Mouse (Mus musculus): Measurements from ENCODE around the gene Tmem233. TPM values are rescaled to one million over a fixed set of nuclear protein-coding genes. Genes with fewer than 3 reads are reported as not detected.

Gene Tmem233
- total and polyA plus RNA-seq, 3 experiments = 6.0 TPM; not detected in 2

DNA sequence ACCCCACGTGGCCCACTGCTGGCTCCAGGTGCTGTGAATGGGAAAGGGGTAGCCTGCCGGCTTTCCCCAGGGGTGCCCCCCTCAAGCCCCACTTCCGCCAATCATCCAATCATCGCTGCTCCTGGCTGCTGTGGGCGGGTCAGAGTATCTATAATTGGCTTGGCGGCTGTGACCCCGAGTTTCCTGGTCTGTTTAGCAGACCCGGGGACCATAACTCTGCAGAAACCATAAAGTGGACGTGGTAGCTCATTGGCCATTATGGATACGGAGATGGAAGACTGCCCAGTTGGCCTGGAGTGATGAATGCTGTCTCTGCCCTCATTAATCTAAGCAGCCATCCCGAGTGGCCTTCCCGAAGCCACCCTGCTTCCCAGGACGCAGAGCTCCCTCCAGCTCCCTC lies 79.2 kb downstream of the Tmem233 start:
- Histone ChIP-seq H3K4me3 (ENCODE audit: control insufficient read depth in 1 of 2, insufficient read depth in 1 of 2, low read depth in 2 of 2, low read length in 2 of 2) (no peak overlapping the region), H3K79me2 (ENCODE audit: control insufficient read depth, insufficient read depth, low read length, poor library complexity) (no peaks in the 10 kb centered on the region), H3K27me3 (ENCODE audit: control insufficient read depth in 1 of 2, insufficient read depth in 2 of 2, low read length in 2 of 2) (no peaks in the 10 kb centered on the region), H3K9me3 (replicated peaks; ENCODE audit: insufficient read depth, low read length) (no peaks in the 10 kb centered on the region), H3K9ac (ENCODE audit: control insufficient read depth, low read depth, low read length, poor library complexity, severe bottlenecking) (no peak overlapping the region), H3K27ac (ENCODE audit: control insufficient read depth, low read depth, low read length) (no peak overlapping the region), H3K36me3 (ENCODE audit: control insufficient read depth in 1 of 2, insufficient read depth in 2 of 2, low read length in 2 of 2) (peaks cover 0 to 4% of the 10 kb centered on the region in 2 experiments; a peak in 3 of 4 replicates), H3K4me1 (ENCODE audit: control insufficient read depth in 1 of 2, insufficient read depth in 2 of 2, low read length in 2 of 2) (peaks cover 3 to 12% of the 10 kb centered on the region in 2 experiments; a peak in 3 of 4 replicates)
- DNase-seq (ENCODE audit: low read depth, low spot score) = no peak
- TF ChIP-seq MAZ (IDR thresholded peaks at IDR 0.05; ENCODE audit: low read depth, low read length) = no peak
- TF ChIP-seq ZKSCAN1 (IDR thresholded peaks at IDR 0.05; ENCODE audit: low read depth, low read length) = no peak

DNA sequence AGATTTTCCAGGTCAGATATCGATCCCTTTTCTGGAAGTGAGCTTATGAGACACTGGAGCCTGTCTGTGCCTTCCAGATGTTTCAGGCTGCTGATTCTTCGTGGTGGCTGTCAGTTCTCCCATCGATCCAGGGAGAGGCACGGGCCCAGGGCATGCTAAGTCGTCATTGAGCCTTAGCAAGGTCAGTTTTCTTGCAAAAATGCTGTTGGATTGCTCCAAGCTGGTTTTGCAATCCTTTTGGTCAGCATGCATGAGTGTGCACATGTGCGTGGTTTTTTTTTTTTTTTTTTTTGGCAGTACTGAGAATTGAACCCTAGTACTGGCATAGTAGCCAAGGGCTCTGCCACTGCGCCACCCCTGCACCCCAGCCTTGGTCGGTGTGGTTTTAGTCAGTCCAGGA lies 79.9 kb downstream of the Tmem233 start:
- TF ChIP-seq UBTF (IDR thresholded peaks at IDR 0.05; ENCODE audit: borderline replicate concordance, insufficient read depth, low read depth, low read length) (no peak), SIN3A (IDR thresholded peaks at IDR 0.05; ENCODE audit: low read length) (no peak), E2F4 (IDR thresholded peaks at IDR 0.05; ENCODE audit: borderline replicate concordance, low read depth, low read length) (no peak), ETS1 (IDR thresholded peaks at IDR 0.05; ENCODE audit: low read depth, low read length) (no peak)
- no peak overlapping the region for H3K27ac ChIP-seq (ENCODE audit: control insufficient read depth, low read depth, low read length)
- no peak overlapping the region for H3K4me3 ChIP-seq (ENCODE audit: control insufficient read depth in 1 of 2, insufficient read depth in 1 of 2, low read depth in 2 of 2, low read length in 2 of 2)
- no peak overlapping the region for H3K9ac ChIP-seq (ENCODE audit: control insufficient read depth, low read depth, low read length, poor library complexity, severe bottlenecking)
- H3K36me3 ChIP-seq (ENCODE audit: control insufficient read depth in 1 of 2, insufficient read depth in 2 of 2, low read length in 2 of 2) = peaks cover 0 to 4% of the 10 kb centered on the region in 2 experiments; a peak in 3 of 4 replicates
- peaks cover 3 to 12% of the 10 kb centered on the region in 2 experiments; a peak in 3 of 4 replicates for H3K4me1 ChIP-seq (ENCODE audit: control insufficient read depth in 1 of 2, insufficient read depth in 2 of 2, low read length in 2 of 2)
- no peaks in the 10 kb centered on the region for H3K79me2 ChIP-seq (ENCODE audit: control insufficient read depth, insufficient read depth, low read length, poor library complexity)
- no peaks in the 10 kb centered on the region for H3K9me3 ChIP-seq (replicated peaks; ENCODE audit: insufficient read depth, low read length)
- no peaks in the 10 kb centered on the region for H3K27me3 ChIP-seq (ENCODE audit: control insufficient read depth in 1 of 2, insufficient read depth in 2 of 2, low read length in 2 of 2)
- no peak for DNase-seq (ENCODE audit: low read depth, low spot score)

DNA sequence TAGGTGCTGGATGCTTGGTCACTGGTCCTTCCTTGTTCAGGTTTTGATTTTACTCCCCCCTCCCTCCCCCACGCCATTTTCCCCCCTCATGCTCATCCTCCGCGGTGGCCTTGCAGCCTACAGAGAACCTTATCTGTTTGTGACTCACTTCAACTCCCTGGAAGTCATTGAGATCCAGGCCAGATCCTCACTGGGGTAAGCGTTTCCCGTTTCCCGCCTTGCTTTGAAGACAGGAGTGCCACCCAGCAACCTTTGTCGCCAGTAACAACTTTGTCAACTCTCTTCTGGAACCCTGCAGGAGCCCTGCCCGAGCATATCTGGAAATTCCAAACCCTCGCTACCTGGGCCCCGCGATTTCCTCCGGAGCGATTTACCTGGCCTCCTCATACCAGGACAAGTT lies 85.7 kb downstream of the Tmem233 start:
- Histone ChIP-seq H3K27me3 (ENCODE audit: control insufficient read depth in 1 of 2, insufficient read depth in 2 of 2, low read length in 2 of 2) (no peaks in the 10 kb centered on the region), H3K4me1 (ENCODE audit: control insufficient read depth in 1 of 2, insufficient read depth in 2 of 2, low read length in 2 of 2) (no peaks in the 10 kb centered on the region; a peak in 1 of 4 replicates), H3K9ac (ENCODE audit: control insufficient read depth, low read depth, low read length, poor library complexity, severe bottlenecking) (no peak overlapping the region), H3K27ac (ENCODE audit: control insufficient read depth, low read depth, low read length) (no peak overlapping the region), H3K36me3 (ENCODE audit: control insufficient read depth in 1 of 2, insufficient read depth in 2 of 2, low read length in 2 of 2) (peaks cover 0 to 1% of the 10 kb centered on the region in 2 experiments; a peak in 1 of 4 replicates), H3K79me2 (ENCODE audit: control insufficient read depth, insufficient read depth, low read length, poor library complexity) (no peaks in the 10 kb centered on the region), H3K9me3 (replicated peaks; ENCODE audit: insufficient read depth, low read length) (no peaks in the 10 kb centered on the region), H3K4me3 (ENCODE audit: control insufficient read depth in 1 of 2, insufficient read depth in 1 of 2, low read depth in 2 of 2, low read length in 2 of 2) (no peak overlapping the region)
- no peak for DNase-seq (ENCODE audit: low read depth, low spot score)
- no peak for TF ChIP-seq ELF1 (IDR thresholded peaks at IDR 0.05; ENCODE audit: low read depth, low read length)

DNA sequence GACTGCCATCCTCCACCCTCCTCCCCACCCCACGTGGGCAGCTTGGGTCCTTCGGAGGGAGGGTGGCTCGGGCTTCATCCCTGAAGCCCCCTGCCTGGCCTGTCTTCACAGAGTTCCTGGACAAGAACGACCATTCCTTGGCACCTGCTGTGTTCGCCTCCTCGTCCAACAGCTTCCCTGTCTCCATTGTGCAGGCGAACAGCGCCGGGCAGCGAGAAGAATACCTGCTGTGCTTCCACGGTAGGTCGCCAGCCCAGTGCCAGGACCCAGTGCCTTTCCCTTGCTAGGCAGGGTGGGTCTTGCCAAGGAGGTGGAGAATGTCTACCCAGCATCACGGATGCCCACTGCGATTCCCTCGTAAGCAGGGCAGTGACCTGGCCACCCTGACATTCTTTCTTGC lies 88.9 kb downstream of the Tmem233 start:
- no peak overlapping the region for H3K27ac ChIP-seq (ENCODE audit: control insufficient read depth, low read depth, low read length)
- no peaks in the 10 kb centered on the region for H3K27me3 ChIP-seq (ENCODE audit: control insufficient read depth in 1 of 2, insufficient read depth in 2 of 2, low read length in 2 of 2)
- peaks cover 0 to 8% of the 10 kb centered on the region in 2 experiments; a peak in 2 of 4 replicates for H3K36me3 ChIP-seq (ENCODE audit: control insufficient read depth in 1 of 2, insufficient read depth in 2 of 2, low read length in 2 of 2)
- H3K4me3 ChIP-seq (ENCODE audit: control insufficient read depth in 1 of 2, insufficient read depth in 1 of 2, low read depth in 2 of 2, low read length in 2 of 2) = no peak overlapping the region
- no peak overlapping the region for H3K9ac ChIP-seq (ENCODE audit: control insufficient read depth, low read depth, low read length, poor library complexity, severe bottlenecking)
- no peaks in the 10 kb centered on the region for H3K9me3 ChIP-seq (replicated peaks; ENCODE audit: insufficient read depth, low read length)
- no peak for TF ChIP-seq BHLHE40 (IDR thresholded peaks at IDR 0.05; ENCODE audit: borderline replicate concordance, low read depth, low read length)
- TF ChIP-seq SIN3A (IDR thresholded peaks at IDR 0.05; ENCODE audit: low read length) = no peak
- no peak for TF ChIP-seq POLR2AphosphoS2 (IDR thresholded peaks at IDR 0.05; ENCODE audit: low read length)
- no peak for TF ChIP-seq MAFK (IDR thresholded peaks at IDR 0.05; ENCODE audit: borderline replicate concordance, low read depth, low read length)
- H3K79me2 ChIP-seq (ENCODE audit: control insufficient read depth, insufficient read depth, low read length, poor library complexity) = no peaks in the 10 kb centered on the region
- no peaks in the 10 kb centered on the region; a peak in 1 of 4 replicates for H3K4me1 ChIP-seq (ENCODE audit: control insufficient read depth in 1 of 2, insufficient read depth in 2 of 2, low read length in 2 of 2)
- no peak for DNase-seq (ENCODE audit: low read depth, low spot score)
